Mouse (Mus musculus): Measurements from ENCODE around the gene Nek8. TPM values are rescaled to one million over a fixed set of nuclear protein-coding genes. Genes with fewer than 3 reads are reported as not detected.
A peak's percentile ranks its signal among the peaks of the same experiment; 100 is the strongest.

The Nek8 gene
- polyA plus RNA-seq, 1 experiment from 2014 or later, result 20.6 TPM

DNA sequence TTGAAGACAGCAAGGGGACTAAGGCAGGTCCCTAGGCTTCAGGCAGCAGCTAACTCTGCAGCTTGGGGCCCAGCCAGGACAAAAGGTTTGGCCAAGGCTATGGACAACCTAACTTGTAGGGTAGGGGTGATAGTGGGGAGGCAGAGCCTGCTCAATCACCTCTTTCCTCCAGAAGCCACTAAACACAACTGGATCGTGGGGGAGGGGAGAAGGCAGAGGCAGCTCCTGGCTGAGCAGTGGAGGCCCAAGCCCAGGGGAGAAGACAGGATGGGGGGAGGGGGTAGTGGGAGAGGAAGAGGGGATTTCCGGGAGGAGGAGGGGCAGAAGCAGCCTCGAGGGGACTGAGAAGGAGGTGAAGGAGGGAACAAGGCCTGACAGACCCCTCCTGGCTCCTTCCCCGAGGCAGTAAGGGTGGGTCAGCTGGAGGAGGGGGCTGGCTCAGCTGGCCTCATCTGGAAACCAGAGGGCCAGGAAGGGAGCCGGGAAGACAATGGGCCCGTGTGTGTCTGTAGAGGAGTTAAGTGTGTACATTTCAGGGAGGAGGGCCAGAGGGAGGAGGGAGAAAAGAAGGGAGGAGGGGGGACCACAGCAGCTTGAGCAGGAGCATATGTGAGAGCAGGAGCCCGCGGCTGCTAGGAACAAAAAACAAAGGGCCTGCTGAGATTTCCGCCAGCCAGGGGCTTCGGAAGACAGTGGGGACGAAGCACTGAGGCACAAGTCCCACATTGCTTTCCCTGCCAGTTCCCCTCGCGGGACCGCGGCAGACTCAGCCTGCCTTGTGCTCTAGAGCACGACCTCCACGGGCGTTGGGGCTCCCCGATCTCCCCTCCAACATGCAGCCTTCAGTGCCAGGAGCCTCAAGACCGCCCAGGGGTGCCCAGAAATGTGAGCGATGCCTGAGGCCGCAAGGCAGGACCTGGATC is 12.5 kb downstream of the Nek8 start:
- Histone ChIP-seq H3K36me3 (ENCODE audit: control insufficient read depth, insufficient read depth, low read length) (peaks cover 26% of the 10 kb centered on the region), H3K27ac (ENCODE audit: low read length) (peak overlapping the region; percentile 99), H3K4me2 (ENCODE audit: low read depth, low read length) (peak overlapping the region; percentile 88), H3K4me1 (replicated peaks; ENCODE audit: control insufficient read depth, insufficient read depth, low read length) (peaks cover 46% of the 10 kb centered on the region), H3K9me3 (ENCODE audit: control insufficient read depth, low read length) (no peaks in the 10 kb centered on the region), H3K9ac (ENCODE audit: low read length) (peak overlapping the region; percentile 92), H3K4me3 (ENCODE audit: low read length) (peak overlapping the region; percentile 88), H3K27me3 (ENCODE audit: control insufficient read depth, insufficient read depth, low read depth, low read length) (no peaks in the 10 kb centered on the region)
- WGBS, result under 1% methylated on average over 22 of the region's 22 CpGs
- peak; percentile 75 for ATAC-seq (ENCODE audit: low read depth)

DNA sequence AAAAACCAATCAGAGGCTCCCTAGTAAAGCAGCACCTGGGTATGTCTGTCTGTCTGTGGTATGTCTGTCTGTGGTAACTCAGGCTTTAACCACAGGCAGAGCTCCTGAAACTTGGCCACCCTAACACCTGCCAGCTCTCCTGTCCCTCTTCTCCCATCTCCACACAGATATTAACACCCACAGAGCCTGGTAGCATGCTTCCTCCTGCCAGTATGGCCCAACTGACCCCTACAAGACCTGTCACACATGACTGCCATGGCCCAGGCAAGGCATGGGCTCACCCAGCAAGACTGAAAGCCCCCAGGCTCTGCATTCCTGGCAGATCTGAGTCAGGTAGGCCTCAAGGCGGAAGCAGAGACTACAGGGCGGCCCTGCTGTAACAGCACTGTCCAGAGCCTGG is 13.4 kb downstream of the Nek8 start:
- H3K4me3 ChIP-seq (ENCODE audit: low read length), result peak overlapping the region; percentile 88
- no peaks in the 10 kb centered on the region for H3K27me3 ChIP-seq (ENCODE audit: control insufficient read depth, insufficient read depth, low read depth, low read length)
- no peaks in the 10 kb centered on the region for H3K9me3 ChIP-seq (ENCODE audit: control insufficient read depth, low read length)
- peak overlapping the region; percentile 99 for H3K27ac ChIP-seq (ENCODE audit: low read length)
- WGBS, result 37% methylated on average over 2 of the region's 2 CpGs
- H3K4me1 ChIP-seq (replicated peaks; ENCODE audit: control insufficient read depth, insufficient read depth, low read length), result peaks cover 46% of the 10 kb centered on the region
- H3K9ac ChIP-seq (ENCODE audit: low read length), result peak overlapping the region; percentile 92
- peaks cover 35% of the 10 kb centered on the region for H3K36me3 ChIP-seq (ENCODE audit: control insufficient read depth, insufficient read depth, low read length)
- ATAC-seq (ENCODE audit: low read depth), result no peak
- peak overlapping the region; percentile 88 for H3K4me2 ChIP-seq (ENCODE audit: low read depth, low read length)

GRCm38 (mm10) chr11:78162504-78162903 is 14.0 kb downstream of the Nek8 start:
- Histone ChIP-seq H3K9ac (ENCODE audit: low read length) (peak overlapping the region; percentile 92), H3K36me3 (ENCODE audit: control insufficient read depth, insufficient read depth, low read length) (peaks cover 37% of the 10 kb centered on the region), H3K4me2 (ENCODE audit: low read depth, low read length) (peak overlapping the region; percentile 88), H3K4me1 (replicated peaks; ENCODE audit: control insufficient read depth, insufficient read depth, low read length) (peaks cover 46% of the 10 kb centered on the region), H3K27ac (ENCODE audit: low read length) (peak overlapping the region; percentile 99), H3K9me3 (ENCODE audit: control insufficient read depth, low read length) (no peaks in the 10 kb centered on the region), H3K27me3 (ENCODE audit: control insufficient read depth, insufficient read depth, low read depth, low read length) (no peaks in the 10 kb centered on the region), H3K4me3 (ENCODE audit: low read length) (peak overlapping the region; percentile 88)
- ATAC-seq (ENCODE audit: low read depth), result no peak
- 44% methylated on average over 6 of the region's 6 CpGs for WGBS

DNA sequence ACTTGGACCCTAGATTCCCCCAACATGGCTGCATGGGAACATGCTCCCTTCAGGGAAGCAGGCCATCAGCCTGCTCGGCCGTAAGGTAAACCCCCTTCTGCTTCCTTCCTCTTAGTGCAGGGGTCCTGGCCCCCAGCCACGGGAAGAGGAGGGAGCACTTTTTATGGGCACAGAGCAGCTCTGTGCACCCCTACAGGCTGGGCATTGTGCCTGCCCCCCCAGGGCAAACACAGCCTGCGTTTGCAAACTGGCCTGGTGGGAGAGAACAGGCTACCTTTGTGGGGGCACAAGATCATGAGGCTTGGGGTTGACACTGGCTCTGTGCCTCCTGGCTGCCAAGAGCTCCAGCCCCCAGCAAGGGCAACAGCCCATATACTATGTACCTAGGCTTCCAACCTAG is 14.5 kb downstream of the Nek8 start:
- H3K27me3 ChIP-seq (ENCODE audit: control insufficient read depth, insufficient read depth, low read depth, low read length), result no peaks in the 10 kb centered on the region
- no peaks in the 10 kb centered on the region for H3K9me3 ChIP-seq (ENCODE audit: control insufficient read depth, low read length)
- H3K9ac ChIP-seq (ENCODE audit: low read length), result peak overlapping the region; percentile 92; the same call in 1 of the 2 replicates
- H3K4me2 ChIP-seq (ENCODE audit: low read depth, low read length), result peak overlapping the region; percentile 88
- peak overlapping the region; percentile 88; the same call in 1 of the 2 replicates for H3K4me3 ChIP-seq (ENCODE audit: low read length)
- 36% methylated on average over 4 of the region's 4 CpGs for WGBS
- peaks cover 46% of the 10 kb centered on the region for H3K4me1 ChIP-seq (replicated peaks; ENCODE audit: control insufficient read depth, insufficient read depth, low read length)
- peaks cover 39% of the 10 kb centered on the region for H3K36me3 ChIP-seq (ENCODE audit: control insufficient read depth, insufficient read depth, low read length)
- H3K27ac ChIP-seq (ENCODE audit: low read length), result peak overlapping the region; percentile 99
- ATAC-seq (ENCODE audit: low read depth), result no peak

GRCm38 (mm10) chr11:78161169-78161568 is 15.3 kb downstream of the Nek8 start:
- ATAC-seq (ENCODE audit: low read depth), result no peak
- H3K36me3 ChIP-seq (ENCODE audit: control insufficient read depth, insufficient read depth, low read length), result peaks cover 41% of the 10 kb centered on the region
- 84% methylated on average over 14 of the region's 14 CpGs for WGBS

DNA sequence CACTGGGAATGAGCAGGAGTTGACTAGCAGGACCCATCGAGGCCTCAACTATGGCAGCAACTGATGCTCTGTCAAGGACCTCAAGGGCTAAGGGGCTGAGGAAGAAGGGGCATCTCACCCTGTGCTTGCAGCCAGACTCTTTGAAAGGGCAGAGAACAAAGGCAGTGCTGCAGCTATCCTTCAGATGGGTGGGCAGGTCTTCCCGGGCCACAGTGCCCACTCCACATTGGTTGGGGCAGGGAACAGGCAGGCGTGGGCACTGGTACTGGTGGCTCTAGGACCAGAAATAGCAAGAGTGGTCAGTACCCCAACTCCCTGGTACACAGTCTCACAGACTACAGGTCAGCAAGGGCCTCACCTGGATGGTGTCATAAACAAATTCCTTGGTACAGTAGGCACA is 15.8 kb downstream of the Nek8 start:
- Histone ChIP-seq H3K4me1 (replicated peaks; ENCODE audit: control insufficient read depth, insufficient read depth, low read length) (peaks cover 33% of the 10 kb centered on the region), H3K4me2 (ENCODE audit: low read depth, low read length) (no peak overlapping the region), H3K9me3 (ENCODE audit: control insufficient read depth, low read length) (no peaks in the 10 kb centered on the region), H3K27ac (ENCODE audit: low read length) (no peak overlapping the region), H3K9ac (ENCODE audit: low read length) (no peak overlapping the region), H3K4me3 (ENCODE audit: low read length) (no peak overlapping the region), H3K27me3 (ENCODE audit: control insufficient read depth, insufficient read depth, low read depth, low read length) (no peaks in the 10 kb centered on the region), H3K36me3 (ENCODE audit: control insufficient read depth, insufficient read depth, low read length) (peaks cover 42% of the 10 kb centered on the region)
- WGBS, result 69% methylated on average over 3 of the region's 3 CpGs
- ATAC-seq (ENCODE audit: low read depth), result no peak

More at GRCm38 (mm10) chr11:78161169-78161568, 15.3 kb downstream of the Nek8 start:
- no peak overlapping the region for H3K9ac ChIP-seq (ENCODE audit: low read length)
- H3K4me3 ChIP-seq (ENCODE audit: low read length), result no peak overlapping the region
- no peaks in the 10 kb centered on the region for H3K27me3 ChIP-seq (ENCODE audit: control insufficient read depth, insufficient read depth, low read depth, low read length)
- no peaks in the 10 kb centered on the region for H3K9me3 ChIP-seq (ENCODE audit: control insufficient read depth, low read length)
- H3K4me2 ChIP-seq (ENCODE audit: low read depth, low read length), result no peak overlapping the region
- peaks cover 38% of the 10 kb centered on the region for H3K4me1 ChIP-seq (replicated peaks; ENCODE audit: control insufficient read depth, insufficient read depth, low read length)
- no peak overlapping the region; the same call in 1 of the 2 replicates for H3K27ac ChIP-seq (ENCODE audit: low read length)

DNA sequence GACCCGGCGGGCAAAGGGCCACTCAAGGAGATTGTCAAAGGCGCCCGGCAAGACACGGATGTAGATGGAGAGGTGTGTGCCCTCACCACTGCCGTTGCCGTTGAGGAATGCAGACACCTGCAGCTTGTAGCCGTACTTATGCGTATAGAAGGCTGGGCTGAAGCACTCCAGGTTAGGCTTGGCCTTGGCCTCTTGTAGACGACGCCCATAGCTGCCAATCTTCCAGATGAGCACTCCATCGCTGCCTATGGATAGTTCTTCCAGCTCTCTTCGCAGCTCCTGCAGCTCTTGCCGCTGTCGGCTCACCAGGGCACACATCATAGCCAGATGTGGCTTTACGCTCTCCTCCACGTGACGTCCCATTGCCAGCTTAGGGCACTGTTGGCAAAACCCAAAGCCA is 16.3 kb downstream of the Nek8 start:
- no peaks in the 10 kb centered on the region for H3K27me3 ChIP-seq (ENCODE audit: control insufficient read depth, insufficient read depth, low read depth, low read length)
- H3K9ac ChIP-seq (ENCODE audit: low read length), result no peak overlapping the region
- WGBS, result 67% methylated on average over 18 of the region's 18 CpGs
- H3K4me2 ChIP-seq (ENCODE audit: low read depth, low read length), result no peak overlapping the region
- H3K27ac ChIP-seq (ENCODE audit: low read length), result no peak overlapping the region
- H3K4me3 ChIP-seq (ENCODE audit: low read length), result no peak overlapping the region
- peaks cover 42% of the 10 kb centered on the region for H3K36me3 ChIP-seq (ENCODE audit: control insufficient read depth, insufficient read depth, low read length)
- H3K9me3 ChIP-seq (ENCODE audit: control insufficient read depth, low read length), result no peaks in the 10 kb centered on the region
- no peak for ATAC-seq (ENCODE audit: low read depth)
- peaks cover 32% of the 10 kb centered on the region for H3K4me1 ChIP-seq (replicated peaks; ENCODE audit: control insufficient read depth, insufficient read depth, low read length)

- peaks cover 44% of the 10 kb centered on the region for H3K36me3 ChIP-seq (ENCODE audit: control insufficient read depth, insufficient read depth, low read length)
- no peak overlapping the region for H3K4me3 ChIP-seq (ENCODE audit: low read length)
- H3K4me2 ChIP-seq (ENCODE audit: low read depth, low read length), result no peak overlapping the region
- 0 out of 2 replicates have a peak overlapping the region, but pooled peaks have one; percentile 20 for H3K27ac ChIP-seq (ENCODE audit: low read length)
- peaks cover 33% of the 10 kb centered on the region for H3K4me1 ChIP-seq (replicated peaks; ENCODE audit: control insufficient read depth, insufficient read depth, low read length)
- H3K9ac ChIP-seq (ENCODE audit: low read length), result no peak overlapping the region
- no peaks in the 10 kb centered on the region for H3K9me3 ChIP-seq (ENCODE audit: control insufficient read depth, low read length)
- no peak for ATAC-seq (ENCODE audit: low read depth)
- 52% methylated on average over 7 of the region's 7 CpGs for whole genome bisulfite sequencing
- no peaks in the 10 kb centered on the region for H3K27me3 ChIP-seq (ENCODE audit: control insufficient read depth, insufficient read depth, low read depth, low read length)
These were observed 16.9 kb downstream of the Nek8 start for GRCm38 (mm10) chr11:78159557-78159956.

DNA sequence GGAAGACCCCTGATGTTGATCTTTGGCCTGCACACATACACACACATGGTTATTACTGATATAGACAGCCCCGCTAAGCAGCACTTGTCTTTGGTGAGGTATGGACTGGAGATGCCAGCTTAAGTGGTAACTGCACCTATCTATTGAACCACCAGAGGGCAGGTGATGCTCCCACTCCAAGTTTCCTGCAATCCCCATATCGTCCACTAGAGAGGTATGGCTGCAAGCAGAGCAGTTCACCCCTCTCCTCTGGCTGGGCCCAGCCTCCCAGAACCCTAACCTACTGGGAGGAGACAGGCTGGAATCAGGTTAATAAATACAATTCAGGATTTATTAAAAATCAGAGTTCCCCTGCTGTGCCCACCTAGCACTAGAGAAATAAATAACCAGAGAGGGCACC is 17.4 kb downstream of the Nek8 start:
- Histone ChIP-seq H3K27ac (ENCODE audit: low read length) (0 out of 2 replicates have a peak overlapping the region, but pooled peaks have one; percentile 20), H3K4me1 (replicated peaks; ENCODE audit: control insufficient read depth, insufficient read depth, low read length) (peaks cover 37% of the 10 kb centered on the region), H3K9me3 (ENCODE audit: control insufficient read depth, low read length) (no peaks in the 10 kb centered on the region), H3K4me2 (ENCODE audit: low read depth, low read length) (no peak overlapping the region), H3K4me3 (ENCODE audit: low read length) (no peak overlapping the region), H3K9ac (ENCODE audit: low read length) (no peak overlapping the region), H3K27me3 (ENCODE audit: control insufficient read depth, insufficient read depth, low read depth, low read length) (no peaks in the 10 kb centered on the region), H3K36me3 (ENCODE audit: control insufficient read depth, insufficient read depth, low read length) (peaks cover 44% of the 10 kb centered on the region)
- ATAC-seq (ENCODE audit: low read depth), result peak; percentile 32
- 14% methylated on average over 2 of the region's 2 CpGs for WGBS
